Mouse (Mus musculus) limb, embryonic 12.5 days (tissue): ENCODE measurements around the gene Bicd2. TPM values are rescaled to one million over a fixed set of nuclear protein-coding genes. Genes with fewer than 3 reads are reported as not detected.

ENCODE experiments used
- polyA plus RNA-seq: library from polyadenylated mRNA; unstranded; fragments of >200 nt; fragmentation: Nextera tagmentation; extraction: Ambion mirVana; gene quantifications from 2 replicates; pipeline ENCODE4 v1.2.1, GENCODE M21; 2016

Bicd2 gene
- polyA plus RNA-seq, 1 experiment from 2014 or later = 34.7 TPM

Other genes starting within 250 kb of the Bicd2 start
- 1.3 and 1.6 TPM in 2 replicates for gene Wnk2, start 193.6 kb upstream of the Bicd2 start, polyA plus RNA-seq
- gene Ninj1, start 154.1 kb upstream of the Bicd2 start, polyA plus RNA-seq = 31.4 and 35.3 TPM in 2 replicates
- 43.5 and 45.2 TPM in 2 replicates for gene Card19, start 125.5 kb upstream of the Bicd2 start, polyA plus RNA-seq
- gene Susd3, start 92.9 kb upstream of the Bicd2 start, polyA plus RNA-seq = 0.95 and 1.0 TPM in 2 replicates
- 0.66 and 0.91 TPM in 2 replicates for gene Fgd3, start 21.3 kb upstream of the Bicd2 start, polyA plus RNA-seq
- 14.7 and 16.4 TPM in 2 replicates for gene Ippk, start 79.7 kb downstream of the Bicd2 start, polyA plus RNA-seq
- 1.1 and 1.6 TPM in 2 replicates for gene Tes3-ps, start 151.7 kb downstream of the Bicd2 start, polyA plus RNA-seq
- 0.51 and 0.55 TPM in 2 replicates for gene Ecm2, start 163.2 kb downstream of the Bicd2 start, polyA plus RNA-seq
- gene Aspn, start 202.9 kb downstream of the Bicd2 start, polyA plus RNA-seq = 2.9 and 4.4 TPM in 2 replicates
- 0.88 and 1.0 TPM in 2 replicates for gene Omd, start 240.9 kb downstream of the Bicd2 start, polyA plus RNA-seq